Comparison of ENCODE assay signal across 19 mouse cellular contexts in genomic region chr7:116192966-116193365, GRCm38 (mm10).
DNase-seq lines count a peak whose midpoint lies in the region; ATAC-seq lines count a peak whose summit lies in the region.
"Had no signal": no experiment of that assay in that cellular context is flagged by ENCODE, and none has a peak within 500 bp of the region (broad histone marks: within the 10 kb centered on the region; RNA-seq: fewer than 3 reads in every experiment).

No protein-coding gene starts in this region.

- no peaks in the 10 kb centered on the region for H3K9me3 ChIP-seq in hindbrain, embryonic 10.5 days
- H3K9me3 ChIP-seq in hindbrain, embryonic 14.5 days (ENCODE audit: control insufficient read depth, low read length), result no peaks in the 10 kb centered on the region
- no peaks in the 10 kb centered on the region for H3K9me3 ChIP-seq in embryonic facial prominence, embryonic 12.5 days
- no peaks in the 10 kb centered on the region for H3K9me3 ChIP-seq in embryonic facial prominence, embryonic 15.5 days (replicated peaks)
- H3K9me3 ChIP-seq in stomach, embryonic 15.5 days, result no peaks in the 10 kb centered on the region
- no peaks in the 10 kb centered on the region for H3K9me3 ChIP-seq in forebrain, embryonic 13.5 days (replicated peaks)
- H3K9me3 ChIP-seq: hindbrain, embryonic 13.5 days; liver, embryonic 12.5 days; neural tube, embryonic 15.5 days had no signal

- 0 out of 2 replicates have a peak overlapping the region, but pooled peaks have one; percentile 45 for H3K27ac ChIP-seq in hindbrain, embryonic 10.5 days
- H3K27ac ChIP-seq in hindbrain, embryonic 14.5 days, result no peak overlapping the region
- peak overlapping the region; percentile 55 for H3K27ac ChIP-seq in embryonic facial prominence, embryonic 12.5 days
- H3K27ac ChIP-seq in embryonic facial prominence, embryonic 15.5 days (replicated peaks), result peak overlapping the region; percentile 85
- H3K27ac ChIP-seq in stomach, embryonic 15.5 days, result peak overlapping the region; percentile 80
- no peak overlapping the region for H3K27ac ChIP-seq in forebrain, embryonic 13.5 days
- H3K27ac ChIP-seq: hindbrain, embryonic 13.5 days; liver, embryonic 12.5 days; neural tube, embryonic 15.5 days had no signal

- H3K4me1 ChIP-seq in hindbrain, embryonic 10.5 days (replicated peaks), result peaks cover 56% of the 10 kb centered on the region
- peaks cover 17% of the 10 kb centered on the region for H3K4me1 ChIP-seq in hindbrain, embryonic 14.5 days (replicated peaks; ENCODE audit: control insufficient read depth, insufficient read depth, low read length)
- peaks cover 23% of the 10 kb centered on the region for H3K4me1 ChIP-seq in embryonic facial prominence, embryonic 12.5 days
- peaks cover 40% of the 10 kb centered on the region for H3K4me1 ChIP-seq in embryonic facial prominence, embryonic 15.5 days
- H3K4me1 ChIP-seq in stomach, embryonic 15.5 days, result peaks cover 2% of the 10 kb centered on the region; the same call in 1 of the 2 replicates
- H3K4me1 ChIP-seq in forebrain, embryonic 13.5 days, result peaks cover 45% of the 10 kb centered on the region
- H3K4me1 ChIP-seq: neural tube, embryonic 15.5 days had no signal

- WGBS in hindbrain, embryonic 10.5 days, result 87% methylated on average over 7 of the region's 7 CpGs
- WGBS in hindbrain, embryonic 14.5 days, result 93% methylated on average over 7 of the region's 7 CpGs
- WGBS in embryonic facial prominence, embryonic 12.5 days, result 79% methylated on average over 7 of the region's 7 CpGs
- 62% methylated on average over 7 of the region's 7 CpGs for WGBS in embryonic facial prominence, embryonic 15.5 days
- 65% methylated on average over 7 of the region's 7 CpGs for WGBS in stomach, embryonic 15.5 days
- WGBS in forebrain, embryonic 13.5 days, result 89% methylated on average over 7 of the region's 7 CpGs

- peaks cover 4% of the 10 kb centered on the region for H3K36me3 ChIP-seq in hindbrain, embryonic 10.5 days
- no peaks in the 10 kb centered on the region for H3K36me3 ChIP-seq in hindbrain, embryonic 14.5 days (replicated peaks; ENCODE audit: control insufficient read depth, insufficient read depth)
- no peaks in the 10 kb centered on the region for H3K36me3 ChIP-seq in embryonic facial prominence, embryonic 12.5 days
- no peaks in the 10 kb centered on the region for H3K36me3 ChIP-seq in embryonic facial prominence, embryonic 15.5 days
- H3K36me3 ChIP-seq in stomach, embryonic 15.5 days, result no peaks in the 10 kb centered on the region
- H3K36me3 ChIP-seq in forebrain, embryonic 13.5 days (ENCODE audit: poor library complexity, severe bottlenecking), result peaks cover 2% of the 10 kb centered on the region; the same call in 1 of the 2 replicates
- H3K36me3 ChIP-seq: hindbrain, embryonic 13.5 days; liver, embryonic 12.5 days; neural tube, embryonic 15.5 days had no signal

- ATAC-seq in hindbrain, embryonic 14.5 days (ENCODE audit: low FRiP score), result no peak
- no peak for ATAC-seq in embryonic facial prominence, embryonic 12.5 days (ENCODE audit: insufficient number of reproducible peaks, insufficient read depth, low FRiP score, low TSS enrichment)
- ATAC-seq in embryonic facial prominence, embryonic 15.5 days (ENCODE audit: insufficient number of reproducible peaks, low FRiP score, low TSS enrichment, low read depth), result no peak
- no peak for ATAC-seq in stomach, embryonic 15.5 days (ENCODE audit: insufficient read depth, low FRiP score, low read depth)
- ATAC-seq in forebrain, embryonic 13.5 days, result no peak
- ATAC-seq: CD4-positive, CD25-positive, alpha-beta regulatory T cell, adult 4 months; liver, embryonic 12.5 days had no signal

- no peak overlapping the region for H3K4me3 ChIP-seq in hindbrain, embryonic 10.5 days
- H3K4me3 ChIP-seq in hindbrain, embryonic 14.5 days (replicated peaks; ENCODE audit: low read length), result no peak overlapping the region
- H3K4me3 ChIP-seq in embryonic facial prominence, embryonic 12.5 days, result no peak overlapping the region
- H3K4me3 ChIP-seq in embryonic facial prominence, embryonic 15.5 days (replicated peaks), result no peak overlapping the region
- no peak overlapping the region for H3K4me3 ChIP-seq in stomach, embryonic 15.5 days (replicated peaks)
- H3K4me3 ChIP-seq in forebrain, embryonic 13.5 days, result no peak overlapping the region
- H3K4me3 ChIP-seq: erythroblast, embryonic 14.5 days; hindbrain, embryonic 13.5 days; liver, embryonic 12.5 days; neural tube, embryonic 15.5 days had no signal

- no peak overlapping the region for H3K9ac ChIP-seq in hindbrain, embryonic 14.5 days
- no peak overlapping the region for H3K9ac ChIP-seq in embryonic facial prominence, embryonic 12.5 days
- H3K9ac ChIP-seq in embryonic facial prominence, embryonic 15.5 days, result no peak overlapping the region
- no peak overlapping the region for H3K9ac ChIP-seq in stomach, embryonic 15.5 days
- no peak overlapping the region for H3K9ac ChIP-seq in forebrain, embryonic 13.5 days
- H3K9ac ChIP-seq: hindbrain, embryonic 13.5 days; liver, embryonic 12.5 days; neural tube, embryonic 15.5 days had no signal

- DNase-seq in hindbrain, embryonic 10.5 days (ENCODE audit: low spot score), result no peak
- no peak for DNase-seq in hindbrain, embryonic 14.5 days (ENCODE audit: low spot score)
- DNase-seq in layer of hippocampus, postnatal 10 days (ENCODE audit: low spot score in 2 of 2), result no peak
- DNase-seq: cerebellum, adult 2 months; gastrocnemius, postnatal 14 days; kidney, adult 18-20 months; kidney, postnatal 14 days; layer of hippocampus, adult 9-11 months; thymus, postnatal 4 days had no signal

- no peaks in the 10 kb centered on the region for H3K27me3 ChIP-seq in hindbrain, embryonic 10.5 days (ENCODE audit: insufficient read depth, poor library complexity, severe bottlenecking)
- no peaks in the 10 kb centered on the region for H3K27me3 ChIP-seq in hindbrain, embryonic 14.5 days (ENCODE audit: control insufficient read depth, insufficient read depth, low read length)
- no peaks in the 10 kb centered on the region for H3K27me3 ChIP-seq in embryonic facial prominence, embryonic 12.5 days
- no peaks in the 10 kb centered on the region for H3K27me3 ChIP-seq in embryonic facial prominence, embryonic 15.5 days
- H3K27me3 ChIP-seq in stomach, embryonic 15.5 days (replicated peaks), result no peaks in the 10 kb centered on the region
- H3K27me3 ChIP-seq in forebrain, embryonic 13.5 days, result no peaks in the 10 kb centered on the region
- H3K27me3 ChIP-seq: hindbrain, embryonic 13.5 days; liver, embryonic 12.5 days; neural tube, embryonic 15.5 days had no signal

- no peak overlapping the region for H3K4me2 ChIP-seq in hindbrain, embryonic 14.5 days (replicated peaks)
- H3K4me2 ChIP-seq in embryonic facial prominence, embryonic 12.5 days (replicated peaks), result no peak overlapping the region
- H3K4me2 ChIP-seq in embryonic facial prominence, embryonic 15.5 days (replicated peaks), result 0 out of 2 replicates have a peak overlapping the region, but pooled peaks have one; percentile 17
- no peak overlapping the region for H3K4me2 ChIP-seq in stomach, embryonic 15.5 days
- H3K4me2 ChIP-seq in forebrain, embryonic 13.5 days, result no peak overlapping the region
- H3K4me2 ChIP-seq: hindbrain, embryonic 13.5 days; liver, embryonic 12.5 days; midbrain, embryonic 11.5 days; neural tube, embryonic 15.5 days had no signal

Comparison
In these comparisons a context has a peak if more than half of its experiments do, and no peak if none do; other contexts are left out.
1. H3K27ac ChIP-seq: peak in hindbrain, embryonic 10.5 days (single experiment), embryonic facial prominence, embryonic 12.5 days (single experiment), embryonic facial prominence, embryonic 15.5 days (single experiment) and stomach, embryonic 15.5 days (single experiment); none in hindbrain, embryonic 14.5 days (single experiment) and forebrain, embryonic 13.5 days (single experiment).